22 mouse cellular contexts compared by ENCODE assay signal in genomic region chr19:17603322-17603721, GRCm38 (mm10).
DNase-seq lines count a peak whose midpoint lies in the region; ATAC-seq and TF ChIP-seq lines count a peak whose summit lies in the region.
"Had no signal": no experiment of that assay in that cellular context is flagged by ENCODE, and none has a peak within 500 bp of the region (broad histone marks: within the 10 kb centered on the region; RNA-seq: fewer than 3 reads in every experiment).

No protein-coding gene starts in this region.

- TF ChIP-seq CTCF in hindbrain, postnatal 0 days (IDR thresholded peaks at IDR 0.05; ENCODE audit: low read depth), result no peak
- no peak for TF ChIP-seq CTCF in brain, embryonic 14.5 days (IDR thresholded peaks at IDR 0.05; ENCODE audit: borderline replicate concordance, extremely low read depth, insufficient read depth, insufficient read length)

- ATAC-seq in hindbrain, postnatal 0 days, result peak; percentile 56; the same call in 1 of the 2 replicates
- no peak for ATAC-seq in hindbrain, embryonic 11.5 days (ENCODE audit: low FRiP score)

- no peak for TF ChIP-seq POLR2A in brain, embryonic 14.5 days (IDR thresholded peaks at IDR 0.05; ENCODE audit: borderline replicate concordance, extremely low read depth, insufficient read depth, insufficient read length, poor library complexity, severe bottlenecking)

- H3K4me2 ChIP-seq in hindbrain, postnatal 0 days (ENCODE audit: low read depth, low read length), result no peak overlapping the region
- no peak overlapping the region for H3K4me2 ChIP-seq in hindbrain, embryonic 11.5 days (replicated peaks; ENCODE audit: low read depth, low read length)
- H3K4me2 ChIP-seq: heart, embryonic 11.5 days had no signal

- H3K4me3 ChIP-seq in hindbrain, postnatal 0 days (ENCODE audit: low read length), result no peak overlapping the region
- H3K4me3 ChIP-seq in hindbrain, embryonic 11.5 days (ENCODE audit: low read depth, low read length), result no peak overlapping the region
- H3K4me3 ChIP-seq: erythroblast, embryonic 14.5 days; midbrain, embryonic 10.5 days; myocyte had no signal

- H3K9me3 ChIP-seq in hindbrain, postnatal 0 days (ENCODE audit: low read length), result no peaks in the 10 kb centered on the region
- H3K9me3 ChIP-seq in hindbrain, embryonic 11.5 days (ENCODE audit: control insufficient read depth, low read length), result no peaks in the 10 kb centered on the region
- H3K9me3 ChIP-seq: midbrain, embryonic 10.5 days had no signal

- H3K27ac ChIP-seq in hindbrain, postnatal 0 days, result no peak overlapping the region
- no peak overlapping the region for H3K27ac ChIP-seq in hindbrain, embryonic 11.5 days (ENCODE audit: low read depth, low read length)
- H3K27ac ChIP-seq: midbrain, embryonic 10.5 days had no signal

- no peak overlapping the region for H3K9ac ChIP-seq in hindbrain, postnatal 0 days (replicated peaks; ENCODE audit: low read length)
- H3K9ac ChIP-seq in hindbrain, embryonic 11.5 days (ENCODE audit: low read depth, low read length), result no peak overlapping the region

- H3K4me1 ChIP-seq in hindbrain, postnatal 0 days (ENCODE audit: insufficient read depth, low read length), result 0 out of 2 replicates have a peak, but pooled peaks cover 6% of the 10 kb centered on the region
- no peaks in the 10 kb centered on the region for H3K4me1 ChIP-seq in hindbrain, embryonic 11.5 days (replicated peaks; ENCODE audit: control insufficient read depth, insufficient read depth, low read length)
- H3K4me1 ChIP-seq: midbrain, embryonic 10.5 days had no signal

- DNase-seq in hindbrain, postnatal 0 days (ENCODE audit: low spot score), result peak; percentile 62
- DNase-seq in hindbrain, embryonic 11.5 days (ENCODE audit: low spot score), result no peak
- peak; percentile 29 for DNase-seq in brain, adult 2 months (ENCODE audit: low read depth, low spot score)
- DNase-seq in brain, embryonic 14.5 days (ENCODE audit: low read depth), result peak; percentile 74
- peak; percentile 67 for DNase-seq in layer of hippocampus, adult 9-11 months
- no peak for DNase-seq in urinary bladder, adult 2 months (ENCODE audit: low spot score)
- DNase-seq in thymus, postnatal 25 days, result no peak
- DNase-seq: adrenal gland, postnatal 36 days; cerebellum, adult 9-10 months; gastrocnemius, postnatal 25 days; heart, postnatal 14 days; kidney, adult 18-20 months; kidney, postnatal 25 days; lung, adult 18-20 months; lung, postnatal 4 days; retina, postnatal 1 day; spleen, adult 18-20 months; thymus, adult 18-20 months had no signal

- WGBS in hindbrain, postnatal 0 days, result 49% methylated on average over 3 of the region's 3 CpGs
- 63% methylated on average over 3 of the region's 3 CpGs for WGBS in hindbrain, embryonic 11.5 days

- no peaks in the 10 kb centered on the region for H3K36me3 ChIP-seq in hindbrain, postnatal 0 days (ENCODE audit: insufficient read depth, low read length)
- H3K36me3 ChIP-seq in hindbrain, embryonic 11.5 days (ENCODE audit: control insufficient read depth, insufficient read depth, low read length), result no peaks in the 10 kb centered on the region
- H3K36me3 ChIP-seq: midbrain, embryonic 10.5 days had no signal

- no peaks in the 10 kb centered on the region for H3K27me3 ChIP-seq in hindbrain, postnatal 0 days (ENCODE audit: insufficient read depth, low read length)
- no peaks in the 10 kb centered on the region for H3K27me3 ChIP-seq in hindbrain, embryonic 11.5 days (ENCODE audit: control insufficient read depth, insufficient read depth, low read length)

Comparison
In these comparisons a context has a peak if more than half of its experiments do, and no peak if none do; other contexts are left out.
1. DNase-seq: peak in hindbrain, postnatal 0 days (single experiment), brain, adult 2 months (single experiment), brain, embryonic 14.5 days (single experiment) and layer of hippocampus, adult 9-11 months (single experiment); none in hindbrain, embryonic 11.5 days (single experiment), urinary bladder, adult 2 months (single experiment) and thymus, postnatal 25 days (single experiment).